Mouse (Mus musculus) G1E (cell line): Measurements from ENCODE around the gene Mrpl9.

Source experiments
- CTCF ChIP-seq: IDR thresholded peaks from 2 replicates; pipeline ENCODE4 v1.5.1; 2012; ENCODE audit warnings: low read depth, low read length, inconsistent platforms, mixed read lengths
- GATA2 ChIP-seq: IDR thresholded peaks from 2 replicates; pipeline ENCODE4 v1.6.1; 2012; ENCODE audit warnings: low read depth, low read length, inconsistent platforms, borderline replicate concordance
- POLR2AphosphoS5 ChIP-seq: IDR thresholded peaks from 2 replicates; pipeline ENCODE4 v1.6.1; 2012; ENCODE audit warnings: low read depth, low read length, inconsistent platforms; ENCODE audit not compliant: insufficient replicate concordance

- TF ChIP-seq CTCF = no peak
- no peak for TF ChIP-seq GATA2
- TF ChIP-seq POLR2AphosphoS5 = no peak
Measured at GRCm38 (mm10) chr3:94443597-94443964, 463 bp downstream of the Mrpl9 start, which contains the start of gene Oaz3.
